Mouse (Mus musculus): ENCODE results near the gene Ppp1cc. TPM values are rescaled to one million over a fixed set of nuclear protein-coding genes. Genes with fewer than 3 reads are reported as not detected.

Ppp1cc gene
- polyA plus RNA-seq, 1 experiment from 2014 or later: 104 TPM

DNA sequence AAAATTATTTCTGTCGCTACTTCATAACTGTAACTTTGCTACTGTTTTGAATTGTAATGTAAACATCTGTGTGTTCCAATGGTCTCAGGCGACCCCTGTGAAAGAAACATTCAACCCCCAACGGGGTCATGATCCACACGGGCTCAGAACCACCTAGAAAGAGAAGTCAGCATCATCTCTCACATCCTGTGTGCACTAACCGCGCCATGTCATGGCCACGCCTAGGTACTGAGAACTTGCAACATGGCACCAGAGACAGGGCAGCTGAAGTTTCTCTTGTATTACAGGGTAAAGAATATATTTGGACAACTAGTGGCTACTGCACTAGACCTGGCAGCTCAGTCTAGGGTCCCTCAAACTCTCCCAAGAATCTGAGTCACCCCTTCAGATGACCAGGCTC, 44.6 kb upstream of the Ppp1cc start:
- no peaks in the 10 kb centered on the region for H3K9me3 ChIP-seq (ENCODE audit: control insufficient read depth, low read length)
- H3K4me2 ChIP-seq (replicated peaks; ENCODE audit: low read depth): no peak overlapping the region
- no peaks in the 10 kb centered on the region for H3K36me3 ChIP-seq (ENCODE audit: control insufficient read depth, insufficient read depth, low read length)
- H3K4me3 ChIP-seq (ENCODE audit: low read depth, low read length): no peak overlapping the region
- no peak overlapping the region for H3K27ac ChIP-seq (replicated peaks)
- H3K27me3 ChIP-seq (ENCODE audit: control insufficient read depth, insufficient read depth, low read length): no peaks in the 10 kb centered on the region
- WGBS: 76% methylated on average over 7 of the region's 7 CpGs
- no peak for DNase-seq (ENCODE audit: low spot score)
- no peak overlapping the region for H3K9ac ChIP-seq (ENCODE audit: low read length)
- H3K4me1 ChIP-seq (replicated peaks; ENCODE audit: control insufficient read depth, insufficient read depth): no peaks in the 10 kb centered on the region
- no peak for ATAC-seq (ENCODE audit: low FRiP score, low TSS enrichment)
- TF ChIP-seq CTCF (IDR thresholded peaks at IDR 0.05; ENCODE audit: low read depth): no peak
- TF ChIP-seq EP300 (optimal IDR thresholded peaks at IDR 0.05): no peak

GRCm38 (mm10) chr5:122114176-122114575, 43.9 kb upstream of the Ppp1cc start:
- ATAC-seq (ENCODE audit: low FRiP score, low TSS enrichment) (peak; percentile 51; the same call in 1 of the 2 replicates), DNase-seq (ENCODE audit: low spot score) (peak; percentile 62)
- 2% methylated on average over 2 of the region's 2 CpGs for WGBS

DNA sequence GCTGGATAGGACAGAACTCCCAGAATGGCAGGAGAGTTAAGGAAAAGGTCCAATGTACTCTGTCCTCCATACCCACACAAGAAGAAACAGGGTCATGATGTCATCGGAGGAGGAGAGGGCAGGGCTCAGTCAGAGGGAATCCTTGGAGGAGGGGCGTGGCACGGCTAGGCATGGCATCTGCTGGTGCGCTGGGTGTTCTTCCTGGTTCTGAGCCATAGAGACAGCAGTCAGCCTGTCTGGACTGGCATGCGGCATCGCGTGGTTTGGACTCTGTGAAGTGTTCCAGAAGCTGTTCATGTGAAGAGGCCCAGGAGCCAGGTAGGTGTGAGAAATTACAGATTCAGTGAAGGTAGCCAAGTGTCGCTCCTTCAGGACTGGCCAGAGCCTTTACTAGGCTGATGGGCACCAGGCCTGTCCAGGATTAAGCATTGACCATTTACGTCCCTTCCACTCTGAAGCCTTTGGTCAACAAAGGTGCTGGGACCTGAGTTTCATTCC, 42.8 kb upstream of the Ppp1cc start:
- ATAC-seq (ENCODE audit: low FRiP score, low TSS enrichment): no peak

More at GRCm38 (mm10) chr5:122114176-122114575, 43.9 kb upstream of the Ppp1cc start:
- Histone ChIP-seq H3K4me1 (replicated peaks; ENCODE audit: control insufficient read depth, insufficient read depth) (no peaks in the 10 kb centered on the region), H3K4me2 (replicated peaks; ENCODE audit: low read depth) (no peak overlapping the region), H3K4me3 (ENCODE audit: low read depth, low read length) (no peak overlapping the region), H3K27me3 (ENCODE audit: control insufficient read depth, insufficient read depth, low read length) (no peaks in the 10 kb centered on the region), H3K27ac (replicated peaks) (no peak overlapping the region), H3K9ac (ENCODE audit: low read length) (no peak overlapping the region), H3K9me3 (ENCODE audit: control insufficient read depth, low read length) (no peaks in the 10 kb centered on the region), H3K36me3 (ENCODE audit: control insufficient read depth, insufficient read depth, low read length) (no peaks in the 10 kb centered on the region)
- TF ChIP-seq CTCF (IDR thresholded peaks at IDR 0.05; ENCODE audit: low read depth) (peak; percentile 91), EP300 (optimal IDR thresholded peaks at IDR 0.05) (no peak)

DNA sequence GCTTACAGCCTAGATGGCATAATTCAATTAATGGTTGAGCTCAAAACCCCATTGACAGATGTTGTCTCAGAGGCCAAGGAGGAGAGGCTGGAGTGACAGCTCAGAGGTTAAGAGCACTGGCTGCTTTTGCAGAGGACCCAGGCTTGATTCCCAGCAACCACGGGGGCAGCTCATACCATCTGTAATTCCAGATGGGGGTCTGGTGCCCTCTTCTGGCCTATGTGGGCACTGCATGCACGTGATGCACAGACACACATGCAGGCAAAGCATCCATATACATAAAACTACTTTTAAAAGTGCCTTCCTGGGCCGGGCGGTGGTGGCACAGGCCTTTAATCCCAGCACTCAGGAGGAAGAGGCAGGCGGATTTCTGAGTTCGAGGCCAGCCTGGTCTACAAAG, 41.8 kb upstream of the Ppp1cc start:
- H3K9me3 ChIP-seq (ENCODE audit: control insufficient read depth, low read length): no peaks in the 10 kb centered on the region
- ATAC-seq (ENCODE audit: low FRiP score, low TSS enrichment): no peak
- 82% methylated on average over 6 of the region's 6 CpGs for WGBS
- no peak overlapping the region for H3K4me3 ChIP-seq (ENCODE audit: low read depth, low read length)
- H3K4me1 ChIP-seq (replicated peaks; ENCODE audit: control insufficient read depth, insufficient read depth): no peaks in the 10 kb centered on the region
- H3K27ac ChIP-seq (replicated peaks): no peak overlapping the region
- TF ChIP-seq EP300 (optimal IDR thresholded peaks at IDR 0.05) (no peak), CTCF (IDR thresholded peaks at IDR 0.05; ENCODE audit: low read depth) (peak; percentile 52)
- no peak for DNase-seq (ENCODE audit: low spot score)
- no peak overlapping the region for H3K4me2 ChIP-seq (replicated peaks; ENCODE audit: low read depth)
- H3K9ac ChIP-seq (ENCODE audit: low read length): no peak overlapping the region
- H3K36me3 ChIP-seq (ENCODE audit: control insufficient read depth, insufficient read depth, low read length): no peaks in the 10 kb centered on the region
- no peaks in the 10 kb centered on the region for H3K27me3 ChIP-seq (ENCODE audit: control insufficient read depth, insufficient read depth, low read length)

More for the DNA sequence above, 42.8 kb upstream of the Ppp1cc start:
- no peak overlapping the region for H3K4me3 ChIP-seq (ENCODE audit: low read depth, low read length)
- WGBS: 90% methylated on average over 9 of the region's 9 CpGs
- H3K27ac ChIP-seq (replicated peaks): no peak overlapping the region
- no peaks in the 10 kb centered on the region for H3K27me3 ChIP-seq (ENCODE audit: control insufficient read depth, insufficient read depth, low read length)
- no peaks in the 10 kb centered on the region for H3K36me3 ChIP-seq (ENCODE audit: control insufficient read depth, insufficient read depth, low read length)
- no peaks in the 10 kb centered on the region for H3K9me3 ChIP-seq (ENCODE audit: control insufficient read depth, low read length)
- no peak overlapping the region for H3K9ac ChIP-seq (ENCODE audit: low read length)
- H3K4me1 ChIP-seq (replicated peaks; ENCODE audit: control insufficient read depth, insufficient read depth): no peaks in the 10 kb centered on the region
- H3K4me2 ChIP-seq (replicated peaks; ENCODE audit: low read depth): no peak overlapping the region
- TF ChIP-seq CTCF (IDR thresholded peaks at IDR 0.05; ENCODE audit: low read depth) (no peak), EP300 (optimal IDR thresholded peaks at IDR 0.05) (no peak)
- no peak for DNase-seq (ENCODE audit: low spot score)

DNA sequence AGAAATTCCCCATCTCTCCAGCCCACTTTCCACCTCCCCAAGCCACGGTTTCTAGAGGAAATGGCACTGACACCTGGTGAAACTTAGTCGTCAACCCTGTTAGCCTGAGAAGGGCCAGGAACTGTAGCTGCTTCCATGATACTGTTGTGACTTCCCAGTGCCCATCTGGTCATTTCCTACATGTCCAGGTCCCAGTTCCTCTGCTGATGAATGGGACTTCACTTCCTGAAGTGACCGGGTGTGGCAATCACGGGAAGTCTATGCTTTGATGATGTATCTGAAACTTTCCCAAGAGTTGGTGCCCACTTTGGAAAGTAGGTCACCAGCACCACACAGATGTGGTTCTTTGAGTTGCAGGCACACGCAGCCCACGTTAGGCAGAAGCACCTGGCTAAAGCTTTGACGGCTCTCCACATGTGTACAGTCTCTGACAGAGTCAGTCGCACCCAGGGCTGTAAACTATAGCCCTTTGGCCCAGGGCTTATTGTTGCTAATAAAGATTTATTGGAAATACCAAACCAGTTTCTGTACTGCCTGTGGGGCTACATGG, 32.8 kb upstream of the Ppp1cc start:
- no peak for ATAC-seq (ENCODE audit: low FRiP score, low TSS enrichment)
- Histone ChIP-seq H3K9ac (ENCODE audit: low read length) (no peak overlapping the region), H3K27me3 (ENCODE audit: control insufficient read depth, insufficient read depth, low read length) (no peaks in the 10 kb centered on the region), H3K4me3 (ENCODE audit: low read depth, low read length) (no peak overlapping the region), H3K9me3 (ENCODE audit: control insufficient read depth, low read length) (no peaks in the 10 kb centered on the region), H3K4me2 (replicated peaks; ENCODE audit: low read depth) (no peak overlapping the region), H3K4me1 (replicated peaks; ENCODE audit: control insufficient read depth, insufficient read depth) (no peaks in the 10 kb centered on the region), H3K36me3 (ENCODE audit: control insufficient read depth, insufficient read depth, low read length) (no peaks in the 10 kb centered on the region), H3K27ac (replicated peaks) (no peak overlapping the region)
- no peak for DNase-seq (ENCODE audit: low spot score)
- 64% methylated on average over 8 of the region's 8 CpGs for WGBS
- TF ChIP-seq EP300 (optimal IDR thresholded peaks at IDR 0.05): no peak
- no peak for TF ChIP-seq CTCF (IDR thresholded peaks at IDR 0.05; ENCODE audit: low read depth)

DNA sequence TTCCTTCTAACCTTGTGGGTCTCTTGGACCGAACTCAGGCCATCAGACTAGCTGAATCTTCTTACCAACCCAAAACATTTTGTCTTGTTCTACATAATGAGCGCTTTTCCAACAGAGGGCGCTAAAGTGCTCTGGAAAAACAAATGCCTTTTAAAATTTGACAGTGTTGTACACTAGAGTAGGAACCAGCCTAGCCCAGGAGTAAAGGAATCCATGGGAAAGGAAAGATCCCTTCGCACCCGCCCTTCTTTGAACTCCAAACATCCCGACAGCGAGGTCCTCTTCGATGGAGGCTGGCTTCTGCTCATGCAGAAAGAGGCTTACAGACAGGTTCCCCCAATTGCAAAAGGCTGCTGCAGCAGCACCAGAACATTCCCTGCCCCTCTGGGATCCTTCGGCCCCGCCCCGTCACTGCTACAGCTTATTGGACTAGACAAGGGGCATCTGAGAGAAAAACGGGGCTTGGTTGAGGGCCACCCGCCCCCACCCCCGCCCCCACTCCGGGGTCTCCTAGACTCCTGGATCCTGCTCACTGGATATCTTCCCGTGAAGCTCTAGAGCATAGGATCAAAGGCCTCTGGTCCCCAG, 28.9 kb upstream of the Ppp1cc start:
- WGBS: 36% methylated on average over 15 of the region's 16 CpGs
- Histone ChIP-seq H3K4me3 (ENCODE audit: low read depth, low read length) (no peak overlapping the region), H3K4me2 (replicated peaks; ENCODE audit: low read depth) (no peak overlapping the region), H3K27ac (replicated peaks) (no peak overlapping the region), H3K27me3 (ENCODE audit: control insufficient read depth, insufficient read depth, low read length) (no peaks in the 10 kb centered on the region), H3K36me3 (ENCODE audit: control insufficient read depth, insufficient read depth, low read length) (no peaks in the 10 kb centered on the region), H3K9me3 (ENCODE audit: control insufficient read depth, low read length) (no peaks in the 10 kb centered on the region), H3K9ac (ENCODE audit: low read length) (no peak overlapping the region), H3K4me1 (replicated peaks; ENCODE audit: control insufficient read depth, insufficient read depth) (no peaks in the 10 kb centered on the region)
- ATAC-seq (ENCODE audit: low FRiP score, low TSS enrichment) (no peak), DNase-seq (ENCODE audit: low spot score) (peak; percentile 65)
- TF ChIP-seq EP300 (optimal IDR thresholded peaks at IDR 0.05) (no peak), CTCF (IDR thresholded peaks at IDR 0.05; ENCODE audit: low read depth) (peak; percentile 85)
